Mouse (Mus musculus) CH12.LX (cell line): Measurements from ENCODE around the gene Pofut2. TPM values are rescaled to one million over a fixed set of nuclear protein-coding genes. Genes with fewer than 3 reads are reported as not detected.

ENCODE experiments used
- DNase-seq: peaks from one replicate; pipeline ENCODE4 v3.0.0-alpha.2; 2013; ENCODE audit errors: extremely low read depth
- H3K27ac ChIP-seq: 2 replicates; pipeline ENCODE4 v1.5.1; 2012; ENCODE audit warnings: low read depth, mild to moderate bottlenecking, control low read depth, moderate library complexity; ENCODE audit not compliant: insufficient read depth
- H3K27me3 ChIP-seq: replicated peaks from 2 replicates; pipeline ENCODE3; 2012; ENCODE audit warnings: inconsistent platforms
- H3K36me3 ChIP-seq, 2 experiments: replicated peaks in 1 of 2; 2 replicates each; pipeline versions ENCODE3 to v1.6.1; 2012; ENCODE audit warnings: inconsistent platforms in 1 of 2, low read length in 1 of 2, mild to moderate bottlenecking in 1 of 2, mixed read lengths in 1 of 2, moderate library complexity in 1 of 2; ENCODE audit not compliant: control insufficient read depth in 1 of 2, insufficient read depth in 1 of 2
- H3K4me1 ChIP-seq, 2 experiments: 2 replicates each; pipeline ENCODE4 v1.6.1; 2012; ENCODE audit warnings: inconsistent platforms in 1 of 2, moderate library complexity in 1 of 2; ENCODE audit not compliant: insufficient read depth in 2 of 2, control insufficient read depth in 1 of 2
- H3K4me2 ChIP-seq: 2 replicates; pipeline ENCODE4 v1.6.1; 2012; ENCODE audit warnings: low read depth, mild to moderate bottlenecking, control low read depth; ENCODE audit not compliant: poor library complexity, insufficient read depth, severe bottlenecking
- H3K4me3 ChIP-seq, 3 experiments: fragments of 150-350 bp in 1 of 3; sonication (generic) in 1 of 3; replicated peaks in 1 of 3; 2 replicates each; pipeline versions ENCODE3 to v1.5.1; 2011 to 2012; ENCODE audit warnings: low read depth in 2 of 3, low read length in 2 of 3, mild to moderate bottlenecking in 2 of 3, moderate library complexity in 2 of 3, control low read depth in 1 of 3, improper control_type of control experiment in 1 of 3, inconsistent platforms in 1 of 3, mixed read lengths in 1 of 3; ENCODE audit not compliant: poor library complexity in 1 of 3
- H3K79me2 ChIP-seq: replicated peaks from 2 replicates; pipeline ENCODE4 v1.6.1; 2012; ENCODE audit warnings: mild to moderate bottlenecking, moderate library complexity; ENCODE audit not compliant: control insufficient read depth, poor library complexity, insufficient read depth, severe bottlenecking; ENCODE audit errors: extremely low read depth
- H3K9ac ChIP-seq: 2 replicates; pipeline ENCODE4 v1.6.1; 2012; ENCODE audit warnings: low read depth, mild to moderate bottlenecking, control low read depth, moderate library complexity; ENCODE audit not compliant: insufficient read depth
- H3K9me3 ChIP-seq: replicated peaks from 2 replicates; pipeline ENCODE3; 2012; ENCODE audit warnings: low read length, inconsistent platforms, mixed read lengths
- CHD2 ChIP-seq: IDR thresholded peaks from 2 replicates; pipeline ENCODE4 v1.6.1; 2011; ENCODE audit warnings: low read length, improper control_type of control experiment
- CTCF ChIP-seq, 2 experiments: IDR thresholded peaks in 1 of 2; conservative IDR thresholded peaks in 1 of 2; 2 replicates each; pipeline ENCODE4 v1.5.1; 2011 to 2012; ENCODE audit warnings: low read depth in 2 of 2, low read length in 2 of 2, improper control_type of control experiment in 1 of 2, inconsistent platforms in 1 of 2, mild to moderate bottlenecking in 1 of 2, moderate library complexity in 1 of 2
- HCFC1 ChIP-seq: IDR thresholded peaks from 2 replicates; pipeline ENCODE4 v1.6.1; 2012; ENCODE audit warnings: low read depth, mild to moderate bottlenecking, inconsistent platforms, low read length, improper control_type of control experiment
- JUN ChIP-seq: IDR thresholded peaks from 2 replicates; pipeline ENCODE4 v1.6.1; 2011; ENCODE audit warnings: low read depth, mild to moderate bottlenecking, low read length, improper control_type of control experiment, moderate library complexity; ENCODE audit not compliant: insufficient read depth
- MYC ChIP-seq: IDR thresholded peaks from 2 replicates; pipeline ENCODE4 v1.6.1; 2011; ENCODE audit warnings: low read depth, mild to moderate bottlenecking, improper control_type of control experiment, low read length
- POLR2A ChIP-seq: IDR thresholded peaks from 2 replicates; pipeline ENCODE4 v1.6.1; 2011; ENCODE audit warnings: low read depth, mild to moderate bottlenecking, improper control_type of control experiment, low read length
- POLR2AphosphoS2 ChIP-seq: IDR thresholded peaks from 2 replicates; pipeline ENCODE4 v1.6.1; 2011; ENCODE audit warnings: low read depth, low read length, improper control_type of control experiment
- USF2 ChIP-seq: conservative IDR thresholded peaks from 2 replicates; pipeline ENCODE4 v1.6.1; 2011; ENCODE audit warnings: low read depth, low read length, improper control_type of control experiment
- ZC3H11A ChIP-seq: IDR thresholded peaks from 2 replicates; pipeline ENCODE4 v1.6.1; 2012; ENCODE audit warnings: low read depth, mild to moderate bottlenecking, inconsistent platforms, low read length, improper control_type of control experiment
- ZMIZ1 ChIP-seq: IDR thresholded peaks from 2 replicates; pipeline ENCODE4 v1.6.1; 2012; ENCODE audit warnings: low read depth, mild to moderate bottlenecking, inconsistent platforms, low read length, improper control_type of control experiment
- ZNF384 ChIP-seq: IDR thresholded peaks from 2 replicates; pipeline ENCODE4 v1.6.1; 2012; ENCODE audit warnings: low read depth, low read length, improper control_type of control experiment, inconsistent platforms
- dilution Hi-C: fragments of 300-500 bp; cut with MboI; formaldehyde crosslinking; loops from 2 replicates; pipeline ENCODE4 v1.14.3; 2020; ENCODE audit warnings: low sequenced_read_pairs; ENCODE audit not compliant: extremely low pct_unique_long_range_greater_than_20kb, extremely low pct_ligation_motif_present
- in situ Hi-C: fragments of 300-500 bp; cut with MboI; formaldehyde crosslinking; loops from 3 replicates; pipeline ENCODE4 v1.14.3; 2019; ENCODE audit warnings: low sequenced_read_pairs, low pct_ligation_motif_present, low pct_unique_long_range_greater_than_20kb, mixed read lengths
- polyA plus RNA-seq: library from polyadenylated mRNA; unstranded; fragments of >175 nt; gene quantifications from 2 replicates; pipeline ENCODE4 v1.2.1, GENCODE M21; 2012; ENCODE audit warnings: low read depth; ENCODE audit not compliant: insufficient read length
- total RNA-seq, 2 experiments: library from RNA; depleted of rRNA; stranded (reverse); fragments of 300-350 nt in 1 of 2; fragments of >200 nt in 1 of 2; gene quantifications; 2 replicates each; pipeline ENCODE4 v1.2.3; 2012 to 2014

Pofut2 gene
- total and polyA plus RNA-seq, 3 experiments: 13.6 to 23.4 (median 22.0) TPM

DNA sequence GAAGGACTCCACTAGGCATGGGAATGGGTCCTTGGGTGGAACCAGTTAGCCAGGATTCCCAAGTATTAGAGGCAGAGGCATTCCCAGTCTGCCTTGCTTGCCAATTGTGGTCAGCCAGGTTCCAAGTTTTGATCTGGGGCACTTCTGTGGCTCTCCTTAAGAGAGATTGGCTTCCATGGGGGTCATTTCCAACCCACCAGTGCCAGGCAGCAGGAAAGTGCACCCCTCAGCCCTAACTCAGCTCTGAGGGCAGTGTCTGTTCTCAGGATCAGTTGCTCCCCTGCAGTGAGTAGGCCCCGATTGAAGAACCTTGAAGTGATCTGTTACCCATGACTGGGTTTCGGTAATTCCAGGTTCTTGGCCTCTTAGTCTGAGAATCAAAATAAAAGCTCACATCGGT, 3.8 kb upstream of the Pofut2 start:
- H3K36me3 ChIP-seq: no peaks in the 10 kb centered on the region
- no peak overlapping the region for H3K4me2 ChIP-seq
- peaks cover 70% of the 10 kb centered on the region for H3K27me3 ChIP-seq
- H3K9ac ChIP-seq: no peak overlapping the region
- peaks cover 0 to 8% of the 10 kb centered on the region in 2 experiments; a peak in 2 of 4 replicates for H3K4me1 ChIP-seq
- no peak overlapping the region for H3K4me3 ChIP-seq
- peaks cover 2% of the 10 kb centered on the region; the same call in 1 of the 2 replicates for H3K79me2 ChIP-seq
- in situ Hi-C loops (no loop called here), dilution Hi-C loops (no loop called here)
- no peak overlapping the region for H3K27ac ChIP-seq
- no peak for DNase-seq
- TF ChIP-seq JUN (no peak), ZNF384 (no peak), HCFC1 (no peak), POLR2A (no peak), ZMIZ1 (no peak), ZC3H11A (no peak), USF2 (no peak), MYC (no peak)
- no peaks in the 10 kb centered on the region for H3K9me3 ChIP-seq

DNA sequence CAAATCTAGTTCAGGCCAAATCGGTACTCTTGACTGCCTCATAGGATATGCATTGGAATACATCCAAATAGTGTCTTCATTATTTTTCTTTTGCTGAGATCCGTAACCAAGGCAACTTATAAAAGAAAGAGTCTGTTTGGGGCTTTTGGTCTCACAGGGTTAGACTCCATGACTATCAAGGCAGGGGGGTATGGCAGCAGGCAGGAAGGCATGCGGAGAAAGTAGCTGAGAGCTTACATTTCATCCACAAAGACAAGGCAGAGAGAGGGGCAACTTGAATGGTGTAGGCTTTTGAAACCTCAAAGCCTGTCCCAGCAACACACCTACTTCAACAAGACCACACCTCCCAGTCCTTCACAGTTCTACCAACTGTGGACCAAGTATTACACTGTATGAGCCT, 3.3 kb upstream of the Pofut2 start:
- TF ChIP-seq CHD2: no peak
- no peak for TF ChIP-seq ZNF384
- no peaks in the 10 kb centered on the region for H3K9me3 ChIP-seq
- dilution Hi-C loops (no loop called here), in situ Hi-C loops (no loop called here)
- no peak overlapping the region for H3K27ac ChIP-seq
- peaks cover 0 to 12% of the 10 kb centered on the region in 2 experiments; a peak in 2 of 4 replicates for H3K4me1 ChIP-seq
- no peak for DNase-seq
- peaks cover 0 to 3% of the 10 kb centered on the region in 2 experiments for H3K36me3 ChIP-seq
- no peak overlapping the region for H3K4me2 ChIP-seq
- no peak overlapping the region for H3K4me3 ChIP-seq
- H3K9ac ChIP-seq: no peak overlapping the region
- H3K27me3 ChIP-seq: peaks cover 67% of the 10 kb centered on the region
- H3K79me2 ChIP-seq: peaks cover 2% of the 10 kb centered on the region; the same call in 1 of the 2 replicates

DNA sequence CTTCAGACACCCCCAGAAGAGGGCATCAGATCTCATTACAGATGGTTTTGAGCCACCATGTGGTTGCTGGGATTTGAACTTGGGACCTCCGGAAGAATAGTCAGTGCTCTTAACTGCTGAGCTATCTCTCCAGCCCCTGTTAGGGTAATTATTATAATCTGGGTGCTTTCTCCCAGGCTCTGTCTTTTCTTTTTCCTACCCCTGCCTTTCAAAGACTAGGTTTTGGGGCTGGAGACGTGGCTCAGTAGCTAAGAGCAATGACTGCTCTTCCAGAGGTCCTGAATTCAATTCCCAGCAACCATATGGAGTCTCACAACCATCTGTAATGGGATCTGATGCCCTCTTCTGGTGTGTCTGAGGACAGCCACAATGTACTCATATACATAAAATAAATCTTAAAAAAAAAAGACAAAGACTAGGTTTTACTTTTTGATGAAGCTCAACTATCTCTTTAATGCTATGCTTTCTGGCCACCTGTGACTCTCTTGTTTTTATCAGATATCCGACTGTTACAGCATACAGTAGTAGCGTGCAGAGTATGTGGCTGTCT, 902 bp upstream of the Pofut2 start:
- no peak overlapping the region for H3K27ac ChIP-seq
- H3K9ac ChIP-seq: no peak overlapping the region
- peaks cover 2% of the 10 kb centered on the region; the same call in 1 of the 2 replicates for H3K79me2 ChIP-seq
- in situ Hi-C loops: no loop called here
- H3K4me2 ChIP-seq: peak overlapping the region; percentile 89
- dilution Hi-C loops: no loop called here
- H3K4me1 ChIP-seq: peaks cover 0 to 15% of the 10 kb centered on the region in 2 experiments; a peak in 2 of 4 replicates
- H3K36me3 ChIP-seq: peaks cover 15 to 27% of the 10 kb centered on the region in 2 experiments
- peaks cover 44% of the 10 kb centered on the region for H3K27me3 ChIP-seq
- no peak for DNase-seq
- no peak overlapping the region for H3K4me3 ChIP-seq
- no peaks in the 10 kb centered on the region for H3K9me3 ChIP-seq
- TF ChIP-seq CTCF (conservative IDR thresholded peaks at IDR 0.05 in 1 of 2, IDR thresholded peaks at IDR 0.05 in 1 of 2; ENCODE audit: low read depth in 2 of 2, low read length in 2 of 2): 0 out of 4 replicates have a peak, but pooled peaks of 1 of the 2 experiments have one; percentile 2
- TF ChIP-seq HCFC1: no peak
- TF ChIP-seq POLR2AphosphoS2: no peak
